Mouse (Mus musculus) ES-E14 (cell line): ENCODE measurements around the gene Hsd17b13.

Experiments
- CHD2 ChIP-seq: IDR thresholded peaks from 2 replicates; pipeline ENCODE4 v1.6.1; 2014; ENCODE audit warnings: mild to moderate bottlenecking, low read depth, low read length, inconsistent platforms
- HCFC1 ChIP-seq: IDR thresholded peaks from 2 replicates; pipeline ENCODE4 v1.6.1; 2012; ENCODE audit warnings: low read length, inconsistent platforms, borderline replicate concordance; ENCODE audit not compliant: insufficient read depth
- ZC3H11A ChIP-seq: IDR thresholded peaks from 2 replicates; pipeline ENCODE4 v1.6.1; 2012; ENCODE audit warnings: low read depth, mild to moderate bottlenecking, inconsistent platforms, low read length, borderline replicate concordance
- ZNF384 ChIP-seq: IDR thresholded peaks from 2 replicates; pipeline ENCODE4 v1.6.1; 2012; ENCODE audit warnings: low read depth, low read length, inconsistent platforms

DNA sequence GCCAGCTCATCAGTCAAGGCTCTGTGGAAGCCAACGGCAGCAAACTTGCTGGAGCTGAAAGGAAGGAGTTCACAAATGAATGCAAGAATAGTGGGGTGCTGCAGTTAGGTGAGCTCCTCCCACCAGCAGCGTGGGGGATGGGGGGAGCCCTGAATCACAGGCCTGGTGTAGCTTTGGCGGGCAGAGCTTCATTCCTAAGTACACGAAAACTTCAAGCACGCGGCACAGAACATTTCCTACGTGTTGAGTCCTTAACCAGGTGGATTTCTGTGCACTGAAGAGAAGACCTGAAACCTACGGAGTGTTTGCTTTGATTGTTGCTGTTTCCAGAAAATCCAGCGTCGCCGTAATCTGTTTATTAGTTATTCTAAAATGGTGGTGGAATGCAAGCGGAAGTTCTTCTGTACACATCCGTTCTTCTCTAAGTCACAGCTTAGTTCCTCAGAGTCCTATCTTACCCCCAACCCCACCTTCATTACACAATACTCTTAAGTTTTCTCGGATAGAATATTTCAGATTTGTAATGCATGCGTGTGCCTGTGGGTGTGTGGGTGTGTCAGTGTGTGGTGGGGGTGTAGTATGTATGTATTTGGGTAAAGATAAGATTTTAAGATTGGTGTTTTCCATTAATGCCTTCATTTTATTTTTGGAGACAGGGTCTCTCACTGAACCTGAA, 26.2 kb upstream of the Hsd17b13 start:
- TF ChIP-seq ZC3H11A = no peak
- TF ChIP-seq HCFC1 = no peak
- TF ChIP-seq CHD2 = no peak
- TF ChIP-seq ZNF384 = no peak
